Mouse (Mus musculus): ENCODE measurements around the gene Lzts2. TPM values are rescaled to one million over a fixed set of nuclear protein-coding genes. Genes with fewer than 3 reads are reported as not detected.

Lzts2 gene
- total RNA-seq, 1 experiment from 2014 or later, result 2.2 TPM

DNA sequence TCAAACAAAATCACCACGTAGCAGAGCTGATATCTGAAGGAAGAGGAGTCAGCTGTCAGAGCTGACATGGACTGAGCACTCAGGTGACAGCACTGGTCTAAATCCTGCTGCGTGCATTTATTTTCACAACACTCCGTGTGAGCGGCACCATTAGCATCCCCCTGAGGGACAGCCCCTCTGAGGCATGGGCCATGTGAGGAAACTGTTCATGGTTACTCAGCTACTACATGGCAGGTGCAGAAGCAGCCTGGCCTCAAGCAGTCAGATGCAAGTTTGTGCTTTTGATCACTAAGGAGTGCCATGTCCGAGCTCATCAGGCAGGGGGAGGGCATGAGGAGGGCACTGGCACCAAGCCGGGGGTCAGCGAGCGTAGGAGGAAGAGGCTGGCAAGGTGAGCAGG is 14.6 kb upstream of the Lzts2 start:
- no peak for ATAC-seq (ENCODE audit: extremely low read depth, insufficient number of reproducible peaks, low FRiP score, poor library complexity, severe bottlenecking)

DNA sequence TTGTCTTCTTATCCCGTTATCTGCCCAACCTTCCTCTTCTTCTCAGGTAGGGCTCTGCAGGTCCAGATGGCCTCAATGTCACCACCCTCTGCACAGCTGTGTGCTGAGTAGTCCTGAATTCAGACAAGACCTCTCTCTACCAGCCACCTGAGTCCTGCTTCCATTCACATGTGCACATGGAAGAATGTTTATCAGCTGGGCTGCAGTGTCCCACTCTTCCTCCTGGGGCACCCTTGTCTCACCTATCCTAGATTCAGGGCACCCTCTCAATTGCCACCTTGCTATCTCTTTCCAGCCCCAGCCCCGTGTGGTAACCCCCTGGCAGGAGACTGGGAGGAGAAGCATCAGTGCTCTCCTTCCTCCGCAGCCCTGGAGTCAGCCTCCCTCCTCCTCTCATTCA is 11.9 kb upstream of the Lzts2 start:
- ATAC-seq (ENCODE audit: extremely low read depth, insufficient number of reproducible peaks, low FRiP score, poor library complexity, severe bottlenecking), result no peak

DNA sequence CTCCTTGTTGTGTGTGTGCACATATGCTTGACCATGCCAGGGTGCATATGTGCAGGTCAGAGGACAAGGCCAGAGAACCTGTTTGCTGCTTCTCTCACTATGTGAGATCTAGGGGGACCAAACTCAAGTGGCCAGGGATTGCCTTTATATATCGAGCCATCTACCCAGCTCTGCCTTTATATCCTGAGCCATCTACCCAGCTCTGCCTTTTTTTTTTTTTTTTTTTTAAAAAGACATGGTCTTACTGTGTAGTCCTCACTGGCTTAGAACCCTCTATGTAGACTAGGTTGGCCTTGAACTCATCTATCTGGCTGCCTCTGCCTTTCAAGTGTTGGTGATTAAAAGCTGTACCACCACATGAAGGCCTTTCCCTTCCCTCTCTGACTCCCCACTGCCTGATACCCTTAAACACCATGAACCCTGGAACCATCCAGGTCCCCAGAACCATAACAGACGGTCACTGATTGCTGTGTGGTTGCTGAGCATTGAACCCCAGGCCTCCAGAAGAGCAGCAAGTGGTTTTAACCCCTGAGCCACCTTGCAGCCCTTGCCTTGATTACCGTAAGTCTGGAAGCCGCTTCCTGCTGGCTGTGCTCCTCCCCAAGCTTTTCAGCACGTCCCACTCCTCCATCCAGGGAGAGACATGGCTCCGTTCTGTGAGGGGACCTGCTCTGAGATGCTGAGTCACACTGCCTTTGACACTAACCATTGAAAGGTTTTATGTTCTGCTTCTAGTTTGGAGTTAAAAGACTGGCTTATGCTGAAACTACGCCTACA is 10.3 kb upstream of the Lzts2 start:
- no peak for ATAC-seq (ENCODE audit: extremely low read depth, insufficient number of reproducible peaks, low FRiP score, poor library complexity, severe bottlenecking)

DNA sequence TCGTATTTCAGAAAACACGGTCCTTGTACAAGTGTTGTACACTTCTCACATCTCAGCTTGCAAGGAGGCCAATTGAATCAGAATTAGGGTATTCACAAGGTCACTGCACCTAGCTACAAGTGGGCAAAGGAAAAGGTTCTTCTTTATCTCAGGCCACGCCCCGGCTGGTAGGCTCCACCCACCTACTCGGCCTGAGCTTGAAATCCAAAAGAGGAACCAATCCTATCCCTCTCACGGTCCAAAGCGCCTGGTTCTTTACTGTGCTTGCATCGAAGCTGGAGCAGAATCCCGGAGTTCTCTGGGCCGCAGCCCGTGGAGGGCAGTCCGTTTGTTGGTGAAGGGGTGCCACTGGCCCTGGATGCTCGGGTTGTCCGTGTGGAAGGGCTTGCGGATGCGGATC is 8.8 kb upstream of the Lzts2 start, which contains the start of gene Twnk:
Twnk (plus strand) TSS at position 220 of the 400 bp plus-strand sequence.
- peak; percentile 71 for ATAC-seq (ENCODE audit: extremely low read depth, insufficient number of reproducible peaks, low FRiP score, poor library complexity, severe bottlenecking)

DNA sequence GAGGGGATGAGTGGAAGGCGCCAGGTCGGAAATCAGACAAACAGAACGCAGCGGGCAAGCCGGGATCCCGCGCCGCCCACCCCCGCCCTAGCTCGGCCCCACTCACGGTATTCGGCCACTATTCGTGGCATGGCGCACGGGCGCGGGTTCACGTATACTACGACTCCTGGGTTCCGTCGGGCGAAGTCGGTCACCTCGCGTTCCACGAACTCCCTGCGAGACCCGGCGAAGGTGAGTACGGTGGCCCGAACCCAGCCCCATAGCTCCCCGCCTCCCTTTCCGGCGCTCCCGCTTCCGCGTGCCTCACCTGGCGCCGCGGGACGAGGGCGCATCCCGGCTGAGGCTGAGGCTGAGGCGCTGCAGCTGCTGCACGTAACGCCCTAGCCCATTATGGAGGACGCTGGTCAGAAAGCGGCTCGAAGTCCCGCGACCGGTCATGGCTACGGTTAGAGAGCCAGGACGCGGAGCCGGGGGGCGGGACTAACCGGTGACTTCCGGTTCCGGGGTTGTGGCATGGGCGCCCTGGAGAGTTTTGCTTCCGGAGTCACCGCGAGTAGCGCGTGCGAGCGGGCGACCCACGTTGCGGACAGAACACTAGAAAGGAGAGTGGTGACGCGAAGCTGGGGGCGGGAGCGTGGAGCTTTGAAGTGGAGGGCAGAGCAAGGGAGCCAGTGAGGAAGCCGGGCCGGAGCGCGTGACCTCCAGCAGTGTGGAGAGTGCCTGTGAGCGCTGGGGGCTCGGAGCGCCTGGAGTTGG is 8.1 kb upstream of the Lzts2 start, which contains the start of gene Mrpl43:
Mrpl43 (minus strand) TSS at position 486 of the 756 bp plus-strand sequence.
- ATAC-seq (ENCODE audit: extremely low read depth, insufficient number of reproducible peaks, low FRiP score, poor library complexity, severe bottlenecking), result peak; percentile 87

DNA sequence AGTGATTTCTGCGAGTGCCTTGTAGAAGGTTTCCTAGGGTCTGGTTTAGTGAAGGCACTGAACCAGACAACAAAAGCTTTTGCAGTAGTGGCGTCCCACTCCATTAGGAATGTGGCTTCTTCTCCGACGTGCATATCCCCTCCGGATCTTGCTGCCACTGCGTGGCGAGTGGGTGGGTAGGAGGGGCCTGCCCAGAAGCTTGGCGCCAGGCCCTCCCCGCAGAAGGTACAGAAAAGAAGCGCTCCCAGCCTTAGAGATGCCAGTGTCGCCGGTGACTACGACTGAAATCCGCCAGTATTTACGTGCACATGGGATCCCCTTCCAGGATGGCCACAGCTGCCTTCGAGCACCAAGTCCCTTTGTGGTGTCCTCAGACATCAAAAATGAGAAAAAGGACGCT is 7.2 kb upstream of the Lzts2 start:
- no peak for ATAC-seq (ENCODE audit: extremely low read depth, insufficient number of reproducible peaks, low FRiP score, poor library complexity, severe bottlenecking)

DNA sequence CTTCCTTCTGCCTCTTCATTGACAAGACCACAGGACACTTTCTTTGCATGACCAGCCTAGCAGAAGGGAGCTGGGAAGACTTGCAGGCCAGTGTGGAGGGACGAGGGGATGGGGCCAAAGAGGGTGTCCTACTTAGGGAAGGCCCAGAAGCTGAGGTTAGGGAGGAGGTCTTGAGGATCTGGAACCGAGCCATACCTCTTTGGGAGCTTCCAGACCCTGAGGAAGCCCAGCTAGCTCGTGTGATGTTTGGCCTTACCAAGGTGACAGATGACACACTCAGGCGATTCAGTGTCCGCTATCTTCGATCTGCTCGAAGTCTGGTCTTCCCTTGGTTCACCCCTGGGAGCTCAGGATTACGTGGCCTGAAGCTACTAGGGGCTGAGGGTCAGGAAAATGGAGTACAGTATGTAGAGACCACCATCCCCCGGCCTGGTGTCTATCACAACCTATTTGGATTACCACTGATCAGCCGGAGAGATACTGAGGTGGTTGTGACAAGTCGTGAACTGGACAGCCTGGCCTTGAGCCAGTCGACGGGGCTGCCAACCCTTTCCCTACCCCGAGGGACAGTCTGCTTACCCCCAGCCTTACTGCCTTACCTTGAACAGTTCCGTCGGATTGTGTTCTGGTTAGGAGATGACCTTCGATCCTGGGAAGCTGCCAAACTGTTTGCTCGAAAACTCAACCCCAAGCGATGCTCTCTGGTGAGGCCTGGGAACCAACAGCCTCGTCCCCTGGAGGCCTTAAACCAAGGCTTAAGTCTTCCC is 6.6 kb upstream of the Lzts2 start:
- ATAC-seq (ENCODE audit: extremely low read depth, insufficient number of reproducible peaks, low FRiP score, poor library complexity, severe bottlenecking), result no peak

DNA sequence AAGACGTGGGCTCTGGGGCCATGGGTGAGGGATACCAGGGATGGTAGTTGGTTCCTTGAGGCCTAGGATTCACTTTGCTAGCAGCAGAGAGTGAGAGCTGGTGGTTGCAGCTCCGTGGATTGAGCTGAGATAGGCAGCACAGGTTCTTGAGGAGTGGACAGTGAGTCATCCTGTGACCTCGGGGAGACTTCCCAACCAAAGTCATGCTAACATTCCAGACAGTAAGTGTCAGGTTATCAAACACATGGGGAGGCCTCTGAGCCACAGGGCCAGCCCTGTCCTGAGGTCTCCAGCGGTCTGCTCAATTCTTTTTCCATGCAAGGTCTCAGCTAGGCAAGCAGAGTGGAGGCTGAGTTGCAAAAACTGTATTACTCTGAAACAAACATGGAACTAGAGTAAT is 3.6 kb upstream of the Lzts2 start:
- no peak for ATAC-seq (ENCODE audit: extremely low read depth, insufficient number of reproducible peaks, low FRiP score, poor library complexity, severe bottlenecking)

DNA sequence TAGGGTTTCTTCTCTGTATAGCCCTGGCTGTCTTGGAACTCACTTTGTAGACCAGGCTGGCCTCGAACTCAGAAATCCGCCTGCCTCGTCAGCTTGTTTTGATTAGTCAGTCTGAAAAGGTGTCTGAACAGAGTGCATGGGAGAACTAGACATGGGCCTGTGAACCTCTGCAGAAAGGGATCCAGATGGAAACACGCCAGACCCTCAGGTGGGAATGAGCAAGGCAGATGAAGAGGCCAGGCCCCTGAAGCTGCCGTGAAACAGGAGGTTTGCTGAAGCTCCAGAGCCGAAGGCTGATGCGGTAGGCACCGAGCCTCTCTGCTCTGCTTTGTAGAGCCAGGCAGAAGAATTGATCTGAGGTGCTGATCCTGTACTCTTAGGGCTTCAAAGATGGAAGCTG is 2.0 kb upstream of the Lzts2 start:
- ATAC-seq (ENCODE audit: extremely low read depth, insufficient number of reproducible peaks, low FRiP score, poor library complexity, severe bottlenecking), result no peak

DNA sequence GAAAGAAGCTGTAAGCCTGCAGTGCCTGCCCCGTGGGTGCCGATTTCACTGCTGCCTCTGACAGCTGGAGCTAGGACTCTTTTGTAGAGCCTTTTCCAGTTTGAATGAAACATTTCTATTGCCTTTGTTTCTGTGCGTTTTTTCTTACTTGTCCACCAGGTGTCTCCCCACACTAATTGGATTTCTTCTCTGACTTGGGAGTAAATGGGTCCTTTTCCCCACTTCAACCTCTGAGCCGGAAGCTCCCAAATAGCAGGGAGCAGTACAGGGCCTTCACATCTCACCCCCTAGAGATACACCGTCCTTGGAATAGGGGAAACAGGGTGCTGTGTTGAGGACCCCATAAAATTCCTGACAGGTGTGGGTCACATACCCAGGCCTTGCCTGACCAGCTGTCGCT is 1.6 kb upstream of the Lzts2 start:
- no peak for ATAC-seq (ENCODE audit: extremely low read depth, insufficient number of reproducible peaks, low FRiP score, poor library complexity, severe bottlenecking)

DNA sequence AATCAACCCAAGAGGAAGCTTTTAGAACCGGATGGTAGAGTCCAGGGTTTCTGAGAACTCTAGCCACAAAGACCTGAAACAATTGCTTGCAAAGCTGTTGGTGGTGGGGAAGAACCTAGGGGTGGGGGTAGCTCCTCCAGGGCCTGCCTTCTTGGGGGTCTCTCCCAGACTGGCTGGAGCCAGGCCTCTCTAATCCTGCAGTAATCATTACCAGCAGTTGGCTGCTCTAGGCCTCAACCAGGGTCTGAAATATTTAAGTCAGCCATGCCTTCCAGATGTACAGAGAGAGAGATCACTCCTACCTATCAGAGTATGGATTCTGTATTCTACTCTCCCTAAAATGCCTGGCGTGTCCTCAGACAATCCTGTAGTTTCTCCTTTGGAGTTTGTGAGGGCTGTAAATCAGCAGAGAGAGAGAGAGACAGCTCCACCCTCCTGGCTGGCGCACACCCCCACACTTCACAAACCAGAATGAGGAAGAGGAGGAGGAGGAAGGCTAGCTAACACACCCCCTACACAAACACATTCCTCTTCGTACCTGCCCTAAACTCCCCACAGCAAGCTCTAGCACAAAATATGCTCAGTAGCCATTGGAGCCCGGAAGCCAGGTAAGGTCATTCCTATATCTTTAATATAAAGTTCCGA is 511 bp upstream of the Lzts2 start:
- no peak for ATAC-seq (ENCODE audit: extremely low read depth, insufficient number of reproducible peaks, low FRiP score, poor library complexity, severe bottlenecking)

DNA sequence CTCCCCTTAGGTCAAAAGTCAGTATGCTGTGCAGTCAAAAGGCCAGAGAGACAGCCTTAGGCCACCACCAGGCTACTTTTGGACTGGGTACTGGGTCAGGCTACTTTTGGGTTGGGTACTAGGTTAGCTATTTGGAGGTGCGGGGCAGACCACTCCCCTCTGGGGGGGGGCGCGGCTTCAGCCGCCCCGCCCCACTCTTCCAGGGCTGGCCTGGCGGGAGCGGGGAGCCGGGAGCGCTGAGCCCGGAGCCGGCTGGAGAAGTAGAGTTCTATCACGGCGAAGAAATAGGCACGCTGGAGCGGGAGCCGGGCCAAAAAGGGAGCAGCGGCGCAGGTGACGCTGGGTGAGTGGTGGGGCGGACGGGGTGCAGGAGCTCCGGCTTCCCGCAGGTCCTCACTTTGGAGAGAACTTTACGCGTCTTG is 778 bp downstream of the Lzts2 start:
- no peak for ATAC-seq (ENCODE audit: extremely low read depth, insufficient number of reproducible peaks, low FRiP score, poor library complexity, severe bottlenecking)

DNA sequence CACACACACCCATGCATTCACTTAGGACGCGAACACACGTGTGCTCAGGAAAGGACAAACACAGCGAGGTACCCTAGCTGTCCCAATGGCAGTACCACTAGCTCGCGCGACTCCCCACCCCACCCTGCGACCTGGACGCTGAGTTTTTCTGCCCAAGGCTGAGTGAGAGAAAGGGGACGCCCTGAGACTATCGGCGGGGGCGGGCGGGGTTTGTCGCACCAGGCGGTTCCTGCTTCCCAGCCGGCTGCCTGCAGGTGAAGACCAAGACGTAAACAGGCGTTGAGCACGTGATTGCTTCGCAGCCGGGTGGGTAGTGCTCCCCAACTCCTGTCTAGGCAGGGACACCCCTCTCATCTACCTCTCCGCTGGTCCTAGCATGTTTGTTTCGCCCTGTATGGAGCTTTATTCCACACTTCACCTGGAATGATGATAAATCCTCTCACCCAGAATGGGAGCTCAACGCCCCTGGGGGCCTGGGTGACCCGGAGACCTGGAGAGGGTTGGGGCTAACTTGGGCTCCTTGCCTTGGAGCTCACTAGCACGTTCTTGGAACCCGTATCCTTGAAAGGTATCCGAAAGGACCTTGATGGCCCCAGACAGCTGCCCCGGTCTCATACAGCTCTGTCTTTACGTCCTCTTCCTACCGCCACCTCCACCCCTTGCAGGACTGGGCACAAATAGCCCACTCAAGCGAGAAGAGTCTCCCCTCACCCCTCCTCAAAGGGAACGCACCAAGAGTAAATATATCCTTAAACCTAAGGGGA is 1.5 kb downstream of the Lzts2 start:
- peak; percentile 49; the same call in 1 of the 2 replicates for ATAC-seq (ENCODE audit: extremely low read depth, insufficient number of reproducible peaks, low FRiP score, poor library complexity, severe bottlenecking)

DNA sequence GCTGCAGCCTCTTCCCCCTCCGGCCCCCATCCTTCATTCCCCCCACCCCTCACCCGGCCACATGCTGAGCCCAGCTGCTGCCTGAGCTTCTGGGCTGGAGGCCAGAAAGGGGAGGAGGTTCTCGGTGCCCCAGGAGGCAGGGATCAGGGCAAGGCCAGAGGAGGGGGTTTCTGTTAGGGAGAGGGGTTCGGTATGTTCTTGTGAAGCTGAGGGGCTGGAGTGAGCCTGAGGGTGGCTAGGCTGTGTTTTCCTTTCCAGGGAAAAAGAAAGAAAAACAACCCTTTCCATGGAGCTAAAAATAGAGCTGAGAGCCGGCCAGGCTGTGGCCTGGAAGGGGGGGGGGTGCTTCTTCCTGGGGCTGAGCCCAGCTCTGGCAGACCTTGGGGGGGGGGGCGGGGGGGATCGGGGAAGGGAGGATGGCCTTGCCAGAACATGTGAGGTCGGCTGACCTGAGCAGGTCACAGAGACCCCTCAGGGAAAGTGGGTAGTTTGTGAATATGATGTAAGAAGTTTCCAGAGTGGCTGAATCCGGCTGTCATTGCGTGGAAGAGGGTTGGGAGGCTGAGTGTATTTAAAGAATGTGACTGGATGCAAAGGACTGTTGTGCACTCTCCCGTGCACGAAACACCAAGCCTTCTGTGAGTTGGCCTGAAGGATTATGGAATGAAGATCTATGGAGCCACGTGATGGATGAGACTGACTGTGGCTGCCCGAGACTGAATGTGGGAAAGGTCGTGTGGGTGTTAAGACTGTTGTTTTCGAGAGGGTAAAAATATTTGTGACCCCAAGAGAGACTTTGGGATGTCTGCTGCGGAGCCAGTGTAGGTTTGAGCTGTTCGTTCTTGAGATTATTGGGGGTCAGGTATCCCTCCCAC is 2.4 kb downstream of the Lzts2 start:
- no peak for ATAC-seq (ENCODE audit: extremely low read depth, insufficient number of reproducible peaks, low FRiP score, poor library complexity, severe bottlenecking)

DNA sequence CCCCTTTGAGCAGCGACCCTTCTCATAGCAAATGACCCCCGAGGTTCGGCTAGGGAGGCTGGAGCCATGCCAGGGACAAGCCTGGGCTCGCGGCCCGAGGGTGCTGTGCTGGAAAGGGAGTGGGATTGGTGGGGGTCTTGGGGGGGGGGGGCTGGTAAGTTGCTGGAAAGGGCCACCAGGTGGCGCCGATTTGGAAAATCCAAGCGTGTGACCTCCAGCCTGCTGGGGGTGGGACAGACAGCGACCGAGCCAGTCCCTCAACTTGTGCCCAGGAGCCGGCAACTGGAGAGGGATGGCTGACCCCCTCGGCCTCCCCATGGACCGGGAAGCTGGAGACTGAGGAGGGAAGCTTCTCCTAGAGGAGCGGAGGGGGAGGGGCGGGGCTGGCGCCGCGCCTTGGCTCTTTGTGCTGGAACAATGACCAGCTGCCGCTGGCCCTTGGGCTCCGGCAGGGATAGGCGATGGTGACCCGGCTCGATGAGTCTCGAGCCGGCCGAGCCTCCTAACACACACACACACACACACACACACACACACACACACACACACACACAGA is 3.1 kb downstream of the Lzts2 start:
- no peak for ATAC-seq (ENCODE audit: extremely low read depth, insufficient number of reproducible peaks, low FRiP score, poor library complexity, severe bottlenecking)

DNA sequence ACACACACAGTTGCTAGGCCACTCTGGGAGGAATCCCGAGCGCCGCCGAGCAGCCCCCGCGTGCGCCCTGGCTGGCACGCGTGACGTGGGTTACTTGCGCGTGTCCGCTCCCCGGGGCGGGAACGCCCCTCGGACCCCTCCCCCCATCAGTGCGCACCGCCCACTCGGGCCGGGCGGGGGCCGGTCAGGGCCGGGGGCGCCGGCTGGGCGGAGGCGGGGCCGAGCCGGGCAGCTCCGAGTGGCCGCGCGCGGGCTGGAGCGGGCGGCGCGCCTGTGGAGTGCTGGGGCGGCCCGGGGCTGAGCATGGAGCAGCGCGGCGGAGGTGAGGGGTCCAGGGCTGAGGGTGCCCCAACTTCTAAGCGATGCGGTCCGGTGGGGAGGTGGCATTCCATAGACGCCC is 3.7 kb downstream of the Lzts2 start:
- no peak for ATAC-seq (ENCODE audit: extremely low read depth, insufficient number of reproducible peaks, low FRiP score, poor library complexity, severe bottlenecking)

DNA sequence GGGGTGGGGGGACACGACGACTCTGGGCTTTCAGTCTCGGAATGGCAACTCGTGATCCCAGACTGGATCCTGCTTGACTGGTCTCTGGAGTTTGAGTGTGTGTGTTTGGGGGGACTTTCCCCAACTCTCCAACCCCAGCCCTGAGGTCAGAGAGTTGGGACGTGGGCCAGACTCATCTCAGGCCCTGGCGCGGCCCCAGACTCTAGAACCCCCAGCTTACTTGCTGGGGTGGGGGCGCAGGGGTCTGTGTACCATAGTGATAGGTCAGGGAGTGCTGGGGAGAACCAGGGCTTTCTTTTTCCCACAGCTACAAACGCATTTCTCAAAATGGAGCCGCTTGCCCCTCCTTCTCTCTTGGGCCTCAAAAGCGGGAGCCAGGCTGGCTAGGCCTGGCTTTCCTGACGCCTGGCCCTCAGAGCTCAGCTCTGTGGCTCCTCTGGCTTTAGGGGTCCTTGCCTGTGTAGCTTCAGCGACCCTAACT is 4.2 kb downstream of the Lzts2 start:
- ATAC-seq (ENCODE audit: extremely low read depth, insufficient number of reproducible peaks, low FRiP score, poor library complexity, severe bottlenecking), result no peak
